Mouse (Mus musculus) gonadal fat pad, adult 2 months (tissue): ENCODE results near the gene Hoxc11. TPM values are rescaled to one million over a fixed set of nuclear protein-coding genes. Genes with fewer than 3 reads are reported as not detected.

ENCODE experiments used
- DNase-seq: peaks from one replicate; pipeline ENCODE4 v3.0.0-alpha.2; 2012; ENCODE audit warnings: low read depth
- polyA plus RNA-seq: library from polyadenylated mRNA; depleted of rRNA; stranded (reverse); fragments of >200 nt; gene quantifications from 2 replicates; pipeline ENCODE4 v1.2.3, GENCODE M21; 2012; rRNA removed

The Hoxc11 gene
- polyA plus RNA-seq: 0.08 TPM in 1 of 2 replicates, not detected in the other

- DNase-seq: no peak
These were observed at the start of gene Hoxc11 for GRCm38 (mm10) chr15:102954192-102955006. Gene Hoxc11, plus strand, starts transcription at chr15:102954427.

GRCm38 (mm10) chr15:102904946-102905345 is 49.3 kb upstream of the Hoxc11 start:
- DNase-seq: no peak

GRCm38 (mm10) chr15:102909536-102909935 is 44.7 kb upstream of the Hoxc11 start:
- no peak for DNase-seq

GRCm38 (mm10) chr15:102910038-102910437 is 44.2 kb upstream of the Hoxc11 start:
- no peak for DNase-seq

GRCm38 (mm10) chr15:102910496-102911095 is 43.6 kb upstream of the Hoxc11 start:
- no peak for DNase-seq

- DNase-seq: no peak
These were observed 41.1 kb upstream of the Hoxc11 start for GRCm38 (mm10) chr15:102913038-102913585.

- no peak for DNase-seq
These were observed 36.2 kb upstream of the Hoxc11 start for GRCm38 (mm10) chr15:102917972-102918572.

GRCm38 (mm10) chr15:102918611-102919265 is 35.5 kb upstream of the Hoxc11 start:
- no peak for DNase-seq

- DNase-seq: no peak
These were observed 34.7 kb upstream of the Hoxc11 start for GRCm38 (mm10) chr15:102919336-102920180.

GRCm38 (mm10) chr15:102920619-102921018 is 33.6 kb upstream of the Hoxc11 start:
- DNase-seq: no peak

- DNase-seq: no peak
These were observed 32.9 kb upstream of the Hoxc11 start, which contains the start of gene Hoxc13 for GRCm38 (mm10) chr15:102921053-102922011. Gene Hoxc13, plus strand, starts transcription at chr15:102921103.

GRCm38 (mm10) chr15:102922012-102922362 is 32.2 kb upstream of the Hoxc11 start:
- DNase-seq: no peak

- no peak for DNase-seq
These were observed 31.4 kb upstream of the Hoxc11 start for GRCm38 (mm10) chr15:102922636-102923500.

- no peak for DNase-seq
These were observed 27.1 kb upstream of the Hoxc11 start for GRCm38 (mm10) chr15:102927032-102927645.

- DNase-seq: no peak
These were observed 22.4 kb upstream of the Hoxc11 start for GRCm38 (mm10) chr15:102931706-102932358.

- no peak for DNase-seq
These were observed 19.8 kb upstream of the Hoxc11 start for GRCm38 (mm10) chr15:102934438-102934837.

- DNase-seq: no peak
These were observed 19.3 kb upstream of the Hoxc11 start for GRCm38 (mm10) chr15:102934897-102935296.
